Mouse (Mus musculus) embryo, embryonic 11 days (tissue): ENCODE results near the gene Mlec.

Source experiments
- DNase-seq: peaks from one replicate; pipeline ENCODE4 v3.0.0-alpha.2; 2015

Mlec gene

DNA sequence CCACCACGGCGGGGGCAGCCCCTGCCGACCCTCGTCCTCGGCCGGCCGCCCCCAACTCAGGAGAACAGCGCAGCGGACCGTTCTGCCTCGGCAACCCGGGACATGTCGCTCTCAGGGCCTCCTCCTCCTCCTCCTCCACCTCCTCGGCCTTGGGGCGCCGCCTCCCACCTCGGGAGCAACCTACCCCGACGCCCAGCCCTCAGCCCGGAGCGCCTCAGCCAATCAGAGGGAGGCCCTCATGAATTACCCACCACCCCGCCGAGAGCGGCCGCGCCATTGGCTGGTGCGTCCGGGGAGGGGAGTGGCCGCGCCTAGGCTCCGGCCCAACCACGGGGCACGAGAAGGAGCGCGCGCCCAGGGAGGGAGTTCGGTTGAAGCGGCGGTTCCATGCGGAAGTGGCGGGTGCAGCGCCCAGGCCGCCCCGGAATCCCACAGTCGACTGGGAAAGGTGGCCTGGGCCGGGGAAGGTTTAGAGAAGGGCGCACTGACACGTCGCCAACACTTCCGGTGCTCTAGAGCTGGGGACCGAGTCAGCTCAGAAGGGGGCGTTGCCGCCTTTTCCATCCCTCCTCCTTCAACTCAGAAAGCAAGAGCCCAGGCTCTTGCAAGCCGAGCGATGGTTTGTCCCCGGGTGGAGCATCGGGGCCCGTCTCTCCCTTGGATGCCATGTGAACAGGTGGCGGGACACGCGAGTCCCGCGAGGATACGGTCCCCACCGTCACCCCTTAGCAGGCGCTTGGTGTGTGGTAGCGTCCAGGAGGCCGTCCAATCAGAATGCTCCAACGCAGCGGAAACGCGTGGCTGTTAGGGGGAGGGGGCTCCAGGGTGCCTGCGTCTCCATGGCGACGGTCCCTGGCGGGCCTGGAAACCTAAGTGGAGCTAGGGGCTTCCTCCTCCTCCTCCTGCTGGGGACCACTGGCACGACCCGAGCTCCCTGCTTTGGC is at the start of gene Mlec:
TSS of gene Mlec (minus strand) at position 140 of the 944 bp plus-strand sequence.
- peak; percentile 99 for DNase-seq

DNA sequence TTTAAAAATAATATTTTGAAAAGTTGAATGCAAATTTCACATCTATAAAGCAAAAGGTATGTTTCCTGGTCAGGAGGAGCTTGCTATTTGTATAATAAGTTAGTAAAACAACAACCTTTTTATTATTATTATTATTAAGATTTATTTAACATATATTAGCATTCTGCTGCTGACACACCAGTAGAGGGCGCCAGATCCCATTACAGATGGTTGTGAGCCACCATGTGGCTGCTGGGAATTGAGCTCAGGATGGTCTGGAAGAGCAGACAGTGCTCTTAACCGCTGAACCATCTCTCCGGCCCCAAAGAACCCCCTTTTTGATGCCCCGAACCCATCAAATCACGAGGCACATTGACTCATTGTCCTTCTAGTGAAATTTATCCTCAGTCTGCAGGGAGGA is 49.3 kb upstream of the Mlec start:
- DNase-seq = no peak

DNA sequence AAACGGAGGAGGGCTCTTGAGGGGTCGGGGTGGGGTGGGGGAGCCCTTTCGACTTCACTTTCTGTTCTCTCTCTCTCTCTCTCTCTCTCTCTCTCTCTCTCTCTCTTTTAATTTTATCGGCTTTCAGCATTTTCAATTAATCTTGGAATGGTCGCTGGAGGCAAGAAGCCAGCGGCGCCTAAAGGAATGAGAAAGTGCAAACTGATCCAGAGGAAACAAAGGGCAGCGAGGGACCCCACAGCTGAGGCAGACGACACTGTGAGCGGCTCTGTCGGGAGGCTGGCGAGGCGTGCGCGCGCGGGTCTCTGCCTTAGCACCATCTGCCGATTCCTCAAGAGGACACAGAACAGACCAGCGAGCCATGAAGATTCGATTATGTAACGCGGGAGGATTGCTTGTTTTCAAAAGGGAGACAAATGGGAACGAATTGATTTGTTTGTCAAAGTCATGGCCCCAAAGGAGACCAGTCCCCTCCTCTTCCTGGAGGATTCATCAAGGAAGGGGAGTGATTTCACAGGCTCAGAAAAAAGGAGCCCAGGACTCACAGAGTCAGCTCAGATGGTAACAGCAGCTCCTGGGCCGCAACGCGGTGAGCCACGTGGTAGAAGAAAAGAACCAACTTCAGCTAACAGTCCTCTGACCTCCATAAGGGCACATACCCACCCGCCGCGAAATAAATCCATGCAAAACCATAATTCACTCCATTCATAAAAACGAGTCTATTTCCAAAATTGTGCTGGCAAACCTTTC is 46.8 kb upstream of the Mlec start:
- DNase-seq = peak; percentile 87

DNA sequence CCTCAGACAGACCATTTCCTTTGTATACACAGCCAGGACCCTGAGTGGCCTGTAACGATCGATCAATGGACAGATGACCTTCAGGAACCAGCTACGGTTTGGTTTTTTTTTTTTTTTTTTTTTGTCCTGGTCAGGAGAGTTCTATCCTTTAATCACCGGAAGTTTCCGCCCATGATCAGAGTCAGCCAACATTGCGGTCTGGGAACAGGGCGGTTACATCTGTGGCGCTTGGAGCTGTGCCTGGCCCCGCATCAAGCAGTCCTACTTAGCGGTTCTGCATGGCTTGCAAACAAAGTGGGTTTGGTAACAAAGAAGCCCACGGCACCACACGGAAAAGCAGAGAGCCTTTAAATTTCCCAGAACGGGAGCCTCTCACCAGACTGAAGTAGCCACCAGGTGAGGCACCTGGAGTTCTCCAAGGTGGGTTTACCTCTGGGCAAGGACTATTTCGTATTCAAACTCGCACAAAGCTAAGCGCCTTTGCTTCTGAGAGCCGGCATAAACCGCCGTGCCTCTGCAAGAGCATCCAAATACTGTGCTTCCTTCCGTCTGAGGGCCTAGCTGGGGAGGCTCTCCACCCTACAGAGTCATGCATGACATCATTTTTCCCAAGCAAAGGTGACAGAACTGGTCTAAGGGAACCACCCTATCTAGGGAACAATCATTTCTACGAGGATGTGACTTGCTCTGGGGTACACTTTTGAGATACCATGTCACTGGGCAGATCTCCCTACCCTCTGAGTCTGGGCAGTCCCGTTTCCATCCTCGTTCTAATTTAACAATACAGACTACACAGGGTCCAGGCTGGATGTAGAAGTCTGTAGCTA is 46.0 kb upstream of the Mlec start:
- DNase-seq = peak; percentile 57

DNA sequence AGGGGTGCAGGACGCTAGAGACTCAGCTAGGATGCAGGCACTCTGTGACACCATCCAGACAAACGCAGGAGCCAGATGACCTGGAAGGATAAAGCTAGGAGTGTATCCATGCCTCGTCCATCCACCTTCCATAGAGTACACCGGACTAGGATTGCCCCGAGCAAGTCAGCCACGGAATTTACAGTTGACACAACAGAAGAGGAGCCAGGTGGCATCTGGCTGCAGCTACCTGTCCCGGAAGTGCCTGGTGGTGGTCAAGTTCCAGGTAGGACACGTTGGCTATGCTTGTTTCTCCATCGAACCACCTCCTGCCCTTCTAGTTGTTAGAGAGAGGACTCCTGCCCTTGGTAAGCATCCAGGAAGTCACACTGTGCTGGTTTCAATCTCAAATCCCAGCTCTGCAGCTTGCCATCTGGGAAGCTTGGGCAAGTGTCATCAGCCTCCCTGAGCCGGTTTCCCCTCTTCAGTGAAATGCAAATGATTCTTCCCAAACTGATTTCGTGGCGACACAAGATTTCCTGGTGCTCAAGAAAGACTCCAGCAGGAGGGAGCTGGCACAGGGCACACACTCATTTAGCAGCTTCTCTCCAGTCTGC is 36.7 kb upstream of the Mlec start:
- DNase-seq = no peak

DNA sequence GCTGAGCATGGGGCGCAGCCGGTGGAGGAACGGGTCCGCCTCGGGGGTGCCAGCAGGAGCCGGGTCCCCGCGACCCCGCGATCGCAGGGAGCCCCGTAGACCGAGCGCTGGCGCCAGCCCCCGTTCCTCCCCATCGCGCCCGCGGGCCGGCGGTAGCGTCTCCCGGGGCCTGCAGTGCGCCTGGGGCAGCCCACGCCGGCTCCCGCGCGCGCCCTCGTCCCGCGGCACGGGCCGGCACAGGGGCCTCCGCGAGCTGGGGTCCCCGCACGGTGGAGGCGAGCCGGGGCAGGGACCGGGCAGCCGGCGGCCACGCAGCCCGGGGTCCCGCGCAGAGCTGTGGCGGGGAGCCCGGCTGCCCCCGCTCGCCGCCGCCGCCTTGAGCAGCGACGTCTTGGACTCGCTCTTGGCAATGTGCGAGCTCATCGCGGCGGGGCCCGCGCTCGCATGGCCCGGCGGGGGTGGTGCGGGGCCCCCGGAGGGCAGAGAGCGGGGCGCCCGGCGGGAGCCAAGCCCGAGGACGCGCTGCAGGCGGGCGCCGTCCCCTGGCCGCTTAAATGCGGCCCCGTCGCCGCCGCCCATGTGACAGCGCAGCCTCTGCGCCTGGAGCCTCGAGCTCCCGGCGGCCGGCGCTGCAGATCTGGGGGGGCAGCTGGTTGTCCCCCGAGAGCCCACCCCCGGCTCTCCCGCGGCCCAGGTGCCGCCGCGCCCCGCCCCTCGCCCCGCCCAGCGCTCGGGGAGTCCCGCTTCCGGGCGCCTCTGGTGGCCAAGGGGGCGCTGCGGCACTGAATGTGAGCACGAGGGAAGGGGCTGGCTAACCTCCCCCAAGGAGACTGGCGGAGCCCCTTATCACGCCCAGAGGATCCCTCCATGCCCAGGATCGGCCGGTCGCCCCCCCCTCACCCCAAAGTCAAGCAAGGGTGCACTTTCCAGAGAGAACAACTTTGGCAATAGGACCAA is 36.0 kb upstream of the Mlec start, which contains the start of gene Cabp1:
TSS of gene Cabp1 (minus strand) at position 713 of the 957 bp plus-strand sequence.
- peak; percentile 89 for DNase-seq

DNA sequence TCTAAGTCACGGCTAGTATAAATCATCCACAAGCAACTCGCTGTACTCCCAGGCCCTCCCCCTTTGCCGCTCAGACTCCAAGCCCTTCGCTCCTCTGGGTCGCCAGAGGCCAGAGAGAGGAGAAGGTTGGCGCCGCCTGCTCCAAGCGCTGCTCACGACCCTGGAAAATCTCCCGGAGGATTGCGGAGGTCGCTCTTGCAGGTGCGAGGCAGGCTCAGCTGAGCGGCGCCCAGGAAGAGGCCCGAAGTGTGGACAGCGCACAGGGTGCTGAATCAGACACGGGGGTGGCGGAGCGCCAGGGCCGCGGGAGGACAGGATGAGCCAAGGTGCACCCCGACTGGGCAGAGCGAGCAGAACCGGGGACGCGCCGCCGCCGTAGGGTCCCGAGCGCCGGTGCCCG is 35.2 kb upstream of the Mlec start:
- peak; percentile 57 for DNase-seq

DNA sequence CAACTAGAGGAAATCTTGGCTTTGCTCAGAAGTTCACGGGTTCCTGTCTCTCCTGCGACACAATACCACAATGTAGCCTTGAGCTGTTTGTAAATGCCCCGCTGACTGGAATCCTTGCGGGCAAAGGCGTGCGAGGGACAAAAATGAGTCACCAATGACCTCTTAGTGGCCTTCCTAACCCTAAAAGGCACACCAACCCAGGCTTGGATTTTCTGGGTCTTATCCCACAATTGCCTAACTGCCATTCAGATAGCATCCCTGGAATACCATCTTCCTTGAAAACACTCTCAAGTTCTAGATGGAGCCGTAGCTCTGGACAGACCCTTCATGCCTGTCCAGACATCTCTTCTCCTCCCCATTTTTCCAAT is 34.8 kb upstream of the Mlec start:
- no peak for DNase-seq

DNA sequence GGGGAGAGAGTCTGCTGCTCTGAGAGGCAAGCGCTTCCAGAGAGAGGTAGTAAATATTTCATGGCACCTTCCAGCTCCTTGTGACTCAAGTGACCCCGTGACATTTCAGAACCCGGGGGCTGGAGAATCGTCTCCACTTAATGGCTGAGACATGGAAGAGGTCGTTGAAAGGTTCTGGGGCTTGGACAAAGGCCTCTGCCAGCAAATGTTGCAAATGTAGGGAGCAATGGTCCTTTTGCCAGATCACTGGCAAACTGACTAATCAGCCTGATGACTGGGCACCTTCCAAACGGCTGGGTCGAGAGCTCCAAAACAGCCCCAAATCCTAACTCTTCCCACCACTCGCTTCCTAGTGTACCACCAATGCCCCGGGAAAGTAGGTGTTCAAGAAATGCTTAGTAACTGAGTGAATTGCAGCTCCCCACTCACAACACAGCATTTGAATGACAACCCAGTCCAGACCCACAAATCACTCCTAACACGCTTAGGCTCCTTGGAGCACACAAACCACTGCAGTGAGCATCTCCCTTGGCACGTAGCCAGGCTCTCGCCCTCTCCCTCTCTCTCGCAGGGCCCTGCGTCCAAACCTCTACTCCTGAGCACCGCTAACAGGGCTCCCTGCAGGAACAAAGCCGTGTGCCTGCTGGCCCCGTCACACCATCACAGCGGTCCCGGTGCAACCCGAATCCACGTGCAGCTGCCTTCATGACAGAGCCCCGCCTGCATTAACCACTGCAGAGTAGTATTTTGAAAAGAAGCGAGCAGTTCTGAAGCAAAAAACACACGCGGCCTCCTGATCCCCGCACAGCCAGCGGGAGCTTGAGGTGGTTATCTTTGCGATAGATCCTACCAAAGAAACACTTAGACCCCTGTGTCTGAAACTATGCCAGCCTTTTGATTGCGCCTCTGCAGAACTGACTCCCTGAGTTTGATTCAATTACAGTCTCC is 34.2 kb upstream of the Mlec start:
- DNase-seq = peak; percentile 44

DNA sequence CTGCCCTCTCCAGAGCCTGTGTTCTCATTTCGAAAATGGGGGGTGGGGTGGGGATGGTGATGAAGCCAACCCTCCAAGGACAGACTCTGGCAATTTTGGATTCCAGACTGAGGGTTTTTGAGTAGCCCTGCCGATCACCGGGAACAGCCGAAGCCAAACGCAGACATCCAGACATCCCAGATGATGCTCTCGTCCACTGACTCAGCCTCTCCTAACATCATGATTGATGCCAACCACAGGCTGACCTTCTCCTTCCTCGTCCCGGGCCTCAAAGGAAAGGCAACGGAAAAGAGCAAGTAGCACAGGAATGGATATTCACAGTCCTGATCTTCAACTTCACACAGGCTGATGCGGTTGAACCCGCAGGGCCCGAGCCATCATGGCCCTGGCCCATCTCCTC is 32.1 kb upstream of the Mlec start:
- no peak for DNase-seq

DNA sequence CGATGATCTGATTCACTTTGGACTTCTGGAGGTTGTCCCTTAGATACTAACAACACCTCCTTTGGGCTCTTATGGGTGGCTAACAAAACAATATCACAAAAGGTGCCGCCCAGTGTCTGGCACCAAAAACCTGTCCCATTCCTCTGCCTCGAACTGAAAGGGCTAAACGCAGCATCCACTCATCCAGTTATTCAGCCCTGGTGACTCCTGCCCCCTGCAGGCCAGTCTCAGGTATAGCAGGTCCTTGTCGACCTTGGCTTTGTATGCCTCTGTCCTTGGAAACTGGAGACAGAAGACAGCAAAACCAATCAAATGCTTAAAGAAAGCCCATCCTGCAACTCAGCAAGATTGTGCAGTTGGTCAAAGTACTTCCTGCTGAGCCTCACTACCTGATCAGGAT is 30.8 kb upstream of the Mlec start:
- peak; percentile 46 for DNase-seq

DNA sequence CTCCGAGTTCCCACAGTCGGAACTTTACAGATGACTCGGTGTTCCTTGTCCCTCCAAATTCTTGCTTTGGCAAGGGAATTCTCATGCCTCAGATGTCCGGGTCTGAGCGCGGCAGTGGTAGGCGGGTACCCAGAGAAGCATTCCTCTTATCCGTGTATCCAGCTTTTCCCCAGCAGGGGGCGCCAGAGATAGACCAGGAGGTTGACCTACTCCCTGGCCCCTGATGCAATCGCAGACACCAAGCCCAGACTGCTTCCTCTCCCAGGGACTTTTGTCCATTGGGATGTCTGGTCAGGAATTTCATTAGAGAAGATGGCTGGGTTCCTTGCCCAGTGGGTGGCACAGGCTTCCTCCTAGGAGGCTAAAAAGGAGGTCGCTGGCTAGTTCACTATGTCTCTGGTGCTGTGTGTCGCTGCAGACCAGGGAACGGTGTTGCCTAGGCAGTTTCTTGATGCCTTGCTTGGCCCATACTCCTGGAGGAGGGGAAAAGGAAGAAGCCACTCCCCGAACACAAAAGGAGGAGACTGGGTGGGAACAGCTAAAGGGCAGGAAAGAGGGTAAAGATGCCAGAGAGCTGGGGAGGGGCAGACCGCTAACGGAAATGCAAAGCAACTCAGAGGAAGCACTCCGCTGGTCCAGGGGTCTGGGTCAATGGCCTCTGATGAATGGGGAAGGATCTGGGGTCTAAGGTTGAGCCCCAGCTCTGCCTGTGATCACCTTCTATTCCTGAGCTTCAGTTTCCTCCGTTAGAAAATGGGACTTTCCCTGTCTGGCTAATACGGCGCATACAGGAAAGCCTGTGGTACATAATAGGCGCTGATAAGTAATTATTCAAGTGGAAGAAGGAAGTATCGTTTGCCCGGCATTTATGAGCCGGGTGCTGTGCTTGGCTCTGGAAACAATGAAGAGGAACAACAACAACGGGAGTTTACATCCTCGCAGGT is 29.5 kb upstream of the Mlec start:
- DNase-seq = peak; percentile 92

DNA sequence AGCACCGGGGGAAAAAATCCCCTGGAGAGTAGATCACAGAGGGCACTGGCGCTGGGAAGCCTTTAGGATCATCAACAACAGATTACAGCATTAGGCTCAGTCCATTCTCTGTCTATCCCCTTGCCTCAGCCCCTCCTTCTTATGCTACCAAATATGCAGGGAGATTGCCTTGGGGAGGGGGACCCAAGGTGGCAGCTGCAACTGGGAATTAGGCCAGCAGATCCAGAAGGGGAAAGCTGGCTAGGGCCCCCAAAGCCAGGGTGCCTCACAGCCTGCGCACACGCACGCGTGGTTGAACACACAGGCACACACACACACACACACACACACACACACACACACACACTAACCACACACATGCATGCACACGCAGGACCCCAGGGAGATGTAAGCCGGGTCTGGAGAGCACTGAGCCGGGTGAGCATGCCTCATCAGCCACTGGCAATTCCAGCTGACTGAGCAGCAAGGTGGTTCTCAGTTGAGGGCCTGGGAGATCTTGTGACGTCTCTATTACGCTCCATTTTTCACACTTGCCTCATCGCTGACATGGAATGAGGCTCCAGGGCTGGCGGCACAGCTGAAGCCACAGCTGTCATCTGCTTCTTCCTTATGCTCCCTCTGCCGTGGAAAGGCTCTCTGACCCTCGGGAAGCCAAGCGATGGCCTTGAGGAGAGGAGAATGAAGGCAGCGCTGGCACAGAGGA is 28.5 kb upstream of the Mlec start:
- peak; percentile 48 for DNase-seq

DNA sequence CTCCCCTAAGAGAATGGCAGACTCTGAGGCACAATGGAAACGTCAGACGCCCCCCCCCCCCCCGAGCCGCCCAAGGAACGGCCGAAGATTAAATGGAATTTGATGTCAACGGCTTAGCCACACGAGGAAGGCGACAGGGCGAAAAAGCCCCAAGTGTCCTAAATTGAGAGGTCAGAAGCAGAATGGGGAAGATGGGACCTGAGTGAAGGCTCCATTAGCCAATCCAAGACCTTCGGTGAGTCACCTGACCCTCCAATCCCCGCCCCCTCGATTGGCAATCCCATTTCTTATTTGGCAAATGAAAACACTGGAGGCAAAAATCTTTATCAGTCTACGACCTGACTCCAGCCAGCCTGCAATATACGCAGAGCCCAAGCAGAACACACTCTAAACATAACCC is 26.7 kb upstream of the Mlec start:
- peak; percentile 59 for DNase-seq

DNA sequence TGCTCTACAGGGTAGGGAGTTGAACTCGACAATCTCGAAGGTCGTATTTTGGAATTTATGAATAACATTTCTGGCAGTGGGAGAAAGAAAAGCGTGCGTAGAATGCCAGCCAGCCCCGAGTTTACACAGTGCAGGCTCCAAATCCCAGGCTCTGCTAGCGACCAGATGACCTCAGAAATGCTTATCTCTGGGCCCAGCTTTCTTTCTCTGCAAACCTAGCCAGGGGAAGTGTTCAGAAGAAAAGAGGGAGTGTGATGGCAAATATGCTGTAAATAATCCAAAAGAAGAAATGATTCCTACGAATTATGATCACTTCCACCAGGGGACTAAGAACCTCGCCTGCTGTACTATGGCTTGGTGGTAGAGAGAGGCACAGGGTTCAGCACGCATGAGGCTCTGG is 25.5 kb upstream of the Mlec start:
- DNase-seq = no peak

DNA sequence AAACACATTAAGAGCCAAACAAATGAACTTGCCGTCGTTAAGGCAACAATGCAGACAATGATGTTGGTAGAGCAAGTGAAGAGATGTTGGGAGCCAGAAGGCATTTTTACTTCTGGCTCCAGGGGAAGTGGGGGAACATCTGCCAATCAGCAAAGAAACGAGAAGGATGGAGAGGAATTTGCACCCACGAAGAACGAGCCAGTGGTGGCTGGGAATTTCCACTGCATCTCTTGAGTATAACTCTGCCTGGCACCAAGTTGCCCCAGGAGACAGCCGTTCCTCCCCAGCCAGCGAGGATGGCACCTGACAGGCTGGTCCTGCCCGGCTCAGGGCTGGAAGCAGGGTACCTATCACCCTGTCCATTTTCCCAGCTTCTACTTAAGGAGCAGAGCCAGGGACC is 24.9 kb upstream of the Mlec start:
- DNase-seq = no peak

DNA sequence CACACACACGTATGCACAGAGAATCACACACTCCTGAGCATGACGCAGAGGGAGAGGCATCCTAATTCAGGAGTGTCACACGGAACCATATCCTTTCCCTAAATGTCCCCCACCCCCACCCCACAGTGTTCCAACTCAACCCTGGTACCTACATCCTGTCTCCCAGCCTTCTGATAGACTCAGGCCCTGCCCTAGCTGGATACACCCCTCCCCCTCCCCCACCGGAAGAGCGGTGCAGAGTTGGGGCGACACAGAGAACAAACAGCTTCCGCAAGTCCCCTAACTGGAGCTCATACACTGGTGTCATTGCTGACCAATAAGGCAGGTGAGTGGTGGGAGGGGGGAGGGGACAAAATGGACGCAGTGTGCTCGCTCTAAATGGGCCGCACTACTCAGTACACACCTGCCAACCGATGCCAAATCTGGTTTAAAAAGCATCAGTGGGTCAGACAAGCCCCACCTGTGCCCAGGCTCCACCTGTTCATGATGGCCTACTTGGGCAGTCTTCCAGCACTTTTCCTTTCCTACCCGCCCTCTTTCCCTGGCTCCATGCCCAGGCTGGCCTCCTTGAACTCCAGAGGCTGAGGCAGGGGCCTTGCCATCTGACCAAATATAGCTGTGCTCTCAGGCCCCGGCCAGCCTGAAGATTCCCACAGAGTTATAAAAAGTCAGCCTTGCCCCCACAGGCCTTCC is 23.4 kb upstream of the Mlec start:
- no peak for DNase-seq

DNA sequence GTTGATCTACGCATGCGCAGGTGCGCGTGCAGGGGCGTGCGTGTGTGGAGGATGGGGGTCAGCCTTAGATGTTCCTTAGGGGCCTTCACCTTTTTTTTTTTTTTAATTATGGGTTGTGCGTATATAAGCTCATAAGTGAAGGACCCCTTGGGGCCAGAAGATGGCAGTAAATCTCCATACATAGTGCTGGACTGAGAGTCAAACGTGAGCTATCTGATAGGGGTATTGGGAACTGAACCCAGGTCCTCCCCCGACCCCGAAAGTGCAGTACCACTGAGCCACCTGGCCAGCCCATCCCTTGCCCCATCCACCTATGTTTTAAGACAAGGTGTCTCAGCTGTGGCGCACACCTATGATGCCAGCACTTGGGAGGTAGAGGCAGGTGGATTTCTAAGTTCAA is 21.6 kb upstream of the Mlec start:
- DNase-seq = no peak
